Mouse (Mus musculus) heart, postnatal 0 days (tissue): ENCODE data around the gene Egfl7.

Experiments
- CTCF ChIP-seq: IDR thresholded peaks from 2 replicates; pipeline ENCODE4 v1.5.1; 2016; ENCODE audit warnings: antibody characterized with exemption, control low read depth, low read depth
- EP300 ChIP-seq: IDR thresholded peaks from 2 replicates; pipeline ENCODE4 v1.6.1; 2016; ENCODE audit warnings: antibody characterized with exemption, low read depth

DNA sequence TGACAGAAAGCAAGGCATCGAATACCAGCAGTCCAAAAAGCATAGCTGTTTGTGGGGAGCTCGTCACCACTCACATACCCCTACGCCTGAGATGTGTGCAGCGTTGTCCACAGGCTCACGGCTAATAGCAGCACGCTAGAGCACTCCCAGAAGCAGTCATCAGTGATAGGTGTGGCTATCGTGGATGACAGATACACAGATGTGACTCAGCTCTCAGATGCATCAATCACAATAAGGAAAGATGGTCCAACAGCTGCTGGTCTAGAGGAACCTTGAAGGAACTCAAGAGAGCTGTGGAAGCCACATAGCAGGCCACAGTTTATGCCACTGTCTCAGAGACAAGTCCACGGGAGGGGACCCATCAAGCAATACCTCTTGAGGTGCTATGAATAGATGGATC lies 36.0 kb upstream of the Egfl7 start:
- no peak for TF ChIP-seq CTCF
- no peak for TF ChIP-seq EP300
